Mouse (Mus musculus) testis, postnatal 14 days (tissue): Measurements from ENCODE around the gene Ccdc62.

Experiments
- DNase-seq: peaks from one replicate; pipeline ENCODE4 v3.0.0; 2021; ENCODE audit warnings: low spot score

Ccdc62 gene

DNA sequence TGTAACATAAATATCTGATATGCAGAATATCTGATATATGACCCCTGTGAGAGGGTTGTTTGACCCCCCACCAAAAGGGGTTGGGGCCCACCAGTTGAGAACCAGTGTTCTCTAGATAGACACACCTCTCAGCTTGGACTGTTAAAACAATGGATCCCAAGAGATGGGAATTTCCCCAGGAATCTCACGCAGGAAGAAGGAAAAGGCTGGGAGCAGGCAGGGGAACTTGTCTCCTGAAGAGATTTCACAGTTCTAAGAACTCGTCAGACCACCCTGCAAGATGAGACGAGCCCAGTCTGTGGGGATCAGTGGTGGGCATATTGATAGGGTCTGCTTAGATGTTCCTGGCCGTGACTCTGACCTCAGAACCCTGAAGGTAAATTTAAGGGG is 49.5 kb downstream of the Ccdc62 start:
- no peak for DNase-seq

- no peak for DNase-seq
These were observed 50.2 kb downstream of the Ccdc62 start for GRCm38 (mm10) chr5:123980521-123981249.

DNA sequence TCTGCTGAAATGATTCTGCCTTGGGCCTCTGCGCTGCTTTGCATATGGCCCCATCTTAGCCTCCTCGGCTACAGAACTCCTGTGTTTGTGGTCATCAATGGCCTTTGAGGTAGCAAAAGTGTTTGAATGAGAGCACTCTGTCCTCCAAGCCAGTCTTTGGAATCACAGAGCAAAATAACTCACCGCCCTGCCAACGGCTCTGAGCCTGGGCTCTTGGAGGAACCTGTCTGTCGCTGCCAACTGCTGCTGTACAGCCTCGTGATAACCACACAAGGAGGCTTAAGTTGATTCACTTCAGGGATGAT is 50.7 kb downstream of the Ccdc62 start:
- DNase-seq, result no peak

- DNase-seq, result no peak
These were observed 52.4 kb downstream of the Ccdc62 start for GRCm38 (mm10) chr5:123982838-123983237.

GRCm38 (mm10) chr5:123985434-123985833 is 55.0 kb downstream of the Ccdc62 start:
- no peak for DNase-seq

GRCm38 (mm10) chr5:123986925-123987324 is 56.4 kb downstream of the Ccdc62 start:
- DNase-seq, result no peak

GRCm38 (mm10) chr5:123987511-123987910 is 57.0 kb downstream of the Ccdc62 start:
- DNase-seq, result no peak

- DNase-seq, result no peak
These were observed 59.7 kb downstream of the Ccdc62 start for GRCm38 (mm10) chr5:123989941-123990885.

DNA sequence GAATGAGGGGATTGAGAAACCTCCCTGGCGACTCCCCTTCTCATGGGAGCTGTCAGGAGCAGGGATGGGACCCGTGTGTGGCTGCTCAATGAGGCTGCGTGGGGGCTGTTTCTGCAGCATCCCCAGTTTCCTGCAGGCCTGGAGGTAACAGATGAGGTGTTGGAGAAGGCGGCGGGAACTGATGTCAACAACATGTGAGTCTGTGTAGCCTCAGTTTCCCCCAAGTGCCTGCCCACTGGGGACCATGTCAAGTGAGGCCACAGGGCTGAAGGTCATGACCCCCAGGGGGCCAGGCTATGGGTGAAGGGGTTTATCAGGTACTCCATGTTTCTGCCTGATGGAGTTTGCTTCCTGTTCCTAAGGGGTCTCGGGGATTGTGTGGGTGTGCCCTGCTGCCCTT is 60.8 kb downstream of the Ccdc62 start:
- DNase-seq, result no peak

GRCm38 (mm10) chr5:123992193-123992637 is 61.7 kb downstream of the Ccdc62 start:
- no peak for DNase-seq

DNA sequence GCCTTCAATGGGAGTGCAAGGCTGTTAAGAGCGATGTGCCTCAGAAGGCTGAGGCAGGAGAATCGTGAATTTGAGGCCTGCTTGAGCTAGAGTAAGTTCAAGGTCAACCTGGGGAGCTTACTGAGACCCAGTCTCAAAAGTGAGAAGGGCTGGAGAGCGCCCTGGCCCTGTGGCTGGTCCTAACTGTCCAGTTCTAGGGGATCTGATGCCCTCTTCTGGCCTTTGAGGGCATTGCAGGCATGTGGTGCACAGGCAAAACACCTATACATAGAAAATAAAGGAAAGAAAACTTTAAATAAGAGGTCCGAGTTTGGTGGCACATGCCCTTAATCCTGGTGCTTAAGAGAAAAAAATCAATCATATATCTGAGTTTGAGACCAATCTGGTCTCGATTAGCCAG is 62.3 kb downstream of the Ccdc62 start:
- DNase-seq, result peak; percentile 63

- DNase-seq, result no peak
These were observed 63.0 kb downstream of the Ccdc62 start for GRCm38 (mm10) chr5:123993263-123994036.

GRCm38 (mm10) chr5:123994468-123994867 is 64.0 kb downstream of the Ccdc62 start:
- no peak for DNase-seq

DNA sequence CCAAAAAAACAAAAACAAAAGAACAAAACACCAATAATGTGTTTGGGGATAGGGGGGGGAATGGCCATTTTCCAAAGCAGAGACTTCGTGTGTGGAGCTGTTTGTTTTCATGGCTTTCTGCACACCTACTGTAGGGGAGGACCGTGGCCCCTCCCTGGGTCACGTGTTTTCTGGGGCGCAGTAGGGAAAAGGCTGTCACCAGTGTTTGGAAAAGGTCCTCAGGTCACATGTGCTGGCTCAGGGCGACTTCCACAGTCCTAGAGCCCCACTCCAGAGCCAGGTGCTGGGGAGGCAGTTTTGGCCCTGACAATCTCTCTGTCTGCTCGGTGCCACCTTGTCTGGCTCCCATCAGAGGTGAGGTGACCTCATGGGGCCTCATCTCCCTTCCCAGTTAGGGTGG is 64.9 kb downstream of the Ccdc62 start:
- no peak for DNase-seq

DNA sequence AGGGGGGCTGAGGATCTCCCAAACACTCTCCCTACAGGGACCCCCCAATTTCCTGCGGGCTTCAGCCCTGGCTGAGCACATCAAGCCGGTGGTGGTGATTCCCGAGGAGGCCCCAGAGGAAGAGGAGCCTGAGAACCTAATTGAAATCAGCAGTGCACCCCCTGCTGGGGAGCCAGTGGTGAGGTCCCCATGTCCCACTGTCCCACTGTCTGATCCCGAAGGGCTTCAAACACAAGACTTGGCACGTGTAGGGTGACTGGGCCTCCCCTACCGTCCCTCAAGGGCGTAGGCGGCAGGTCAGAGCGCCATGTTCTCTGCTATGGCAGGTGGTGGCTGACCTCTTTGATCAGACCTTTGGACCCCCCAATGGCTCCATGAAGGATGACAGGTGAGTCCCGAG is 65.7 kb downstream of the Ccdc62 start:
- DNase-seq, result no peak

GRCm38 (mm10) chr5:123996695-123997094 is 66.2 kb downstream of the Ccdc62 start:
- DNase-seq, result no peak

DNA sequence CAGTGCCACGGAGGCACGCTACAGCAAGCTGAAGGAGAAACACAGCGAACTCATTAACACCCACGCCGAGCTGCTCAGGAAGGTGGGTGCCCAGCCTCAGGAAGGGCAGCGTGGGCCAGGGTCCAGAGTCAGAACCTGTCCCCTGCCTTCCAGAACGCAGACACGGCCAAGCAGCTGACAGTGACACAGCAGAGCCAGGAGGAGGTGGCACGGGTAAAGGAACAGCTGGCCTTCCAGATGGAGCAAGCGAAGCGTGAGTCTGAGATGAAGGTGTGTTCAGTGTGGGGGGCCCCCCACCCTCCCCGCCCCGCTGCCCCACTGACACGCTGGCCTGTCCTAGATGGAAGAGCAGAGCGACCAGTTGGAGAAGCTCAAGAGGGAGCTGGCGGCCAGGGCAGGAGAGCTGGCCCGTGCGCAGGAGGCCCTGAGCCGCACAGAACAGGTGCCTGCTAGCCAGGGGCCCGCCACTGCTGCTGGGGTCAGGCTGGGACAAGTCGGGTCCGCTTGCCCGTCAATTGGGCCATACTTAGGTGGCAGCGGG is 66.8 kb downstream of the Ccdc62 start:
- no peak for DNase-seq

DNA sequence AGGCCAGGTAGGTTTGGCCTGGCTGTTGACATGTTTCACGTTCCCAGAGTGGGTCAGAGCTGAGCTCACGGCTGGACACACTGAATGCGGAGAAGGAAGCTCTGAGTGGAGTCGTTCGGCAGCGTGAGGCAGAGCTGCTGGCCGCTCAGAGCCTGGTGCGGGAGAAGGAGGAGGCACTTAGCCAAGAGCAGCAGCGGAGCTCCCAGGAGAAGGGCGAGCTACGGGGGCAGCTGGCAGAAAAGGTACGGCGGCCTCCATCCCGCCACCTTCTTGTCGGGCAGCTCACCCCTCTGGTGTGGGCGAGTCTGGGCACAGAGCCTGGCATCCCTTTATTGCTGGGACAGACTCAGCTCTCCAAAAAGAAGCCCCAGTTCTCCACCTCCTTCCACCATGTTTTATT is 67.3 kb downstream of the Ccdc62 start:
- DNase-seq, result no peak

GRCm38 (mm10) chr5:123998370-123998769 is 67.9 kb downstream of the Ccdc62 start:
- no peak for DNase-seq

- DNase-seq, result peak; percentile 71
These were observed 70.3 kb downstream of the Ccdc62 start for GRCm38 (mm10) chr5:124000824-124001223.

- no peak for DNase-seq
These were observed 70.8 kb downstream of the Ccdc62 start for GRCm38 (mm10) chr5:124001274-124001673.

- no peak for DNase-seq
These were observed 72.4 kb downstream of the Ccdc62 start for GRCm38 (mm10) chr5:124002876-124003275.
